Mouse (Mus musculus) heart, adult 18-20 months (tissue): Measurements from ENCODE around the gene Rfwd3. TPM values are rescaled to one million over a fixed set of nuclear protein-coding genes. Genes with fewer than 3 reads are reported as not detected.
"Not testable (repeated sequence)": the region's sequence is repeated elsewhere in the genome, so short reads cannot be mapped to it uniquely, and the experiment has no call there.

Experiments
- DNase-seq, 2 experiments: peaks; one replicate each; pipeline ENCODE4 v3.0.0; 2021 to 2022; ENCODE audit warnings: mixed read lengths in 1 of 2
- long read RNA-seq, 2 experiments: library from polyadenylated mRNA; stranded (forward); transcript quantifications; one replicate each; pipeline ENCODE4 v2.0.0; 2021
- total RNA-seq, 2 experiments: library from RNA; stranded (reverse); gene quantifications; 2 replicates each; pipeline ENCODE4 v1.2.3; 2021

Gene Rfwd3
- total RNA-seq = 10 to 100 TPM; 15.4 to 18.0 TPM
- long read RNA-seq, experiment 1, full-length matches to known transcripts = 4 of 4 reads
- long read RNA-seq, experiment 1, partial matches to known transcripts = 0 of 4 reads
- long read RNA-seq, experiment 1, other reads (novel, unspliced or antisense) = 0 of 4 reads
- long read RNA-seq, experiment 2, full-length matches to known transcripts = 2 of 5 reads
- long read RNA-seq, experiment 2, partial matches to known transcripts = 1 of 5 reads
- long read RNA-seq, experiment 2, other reads (novel, unspliced or antisense) = 2 of 5 reads

DNA sequence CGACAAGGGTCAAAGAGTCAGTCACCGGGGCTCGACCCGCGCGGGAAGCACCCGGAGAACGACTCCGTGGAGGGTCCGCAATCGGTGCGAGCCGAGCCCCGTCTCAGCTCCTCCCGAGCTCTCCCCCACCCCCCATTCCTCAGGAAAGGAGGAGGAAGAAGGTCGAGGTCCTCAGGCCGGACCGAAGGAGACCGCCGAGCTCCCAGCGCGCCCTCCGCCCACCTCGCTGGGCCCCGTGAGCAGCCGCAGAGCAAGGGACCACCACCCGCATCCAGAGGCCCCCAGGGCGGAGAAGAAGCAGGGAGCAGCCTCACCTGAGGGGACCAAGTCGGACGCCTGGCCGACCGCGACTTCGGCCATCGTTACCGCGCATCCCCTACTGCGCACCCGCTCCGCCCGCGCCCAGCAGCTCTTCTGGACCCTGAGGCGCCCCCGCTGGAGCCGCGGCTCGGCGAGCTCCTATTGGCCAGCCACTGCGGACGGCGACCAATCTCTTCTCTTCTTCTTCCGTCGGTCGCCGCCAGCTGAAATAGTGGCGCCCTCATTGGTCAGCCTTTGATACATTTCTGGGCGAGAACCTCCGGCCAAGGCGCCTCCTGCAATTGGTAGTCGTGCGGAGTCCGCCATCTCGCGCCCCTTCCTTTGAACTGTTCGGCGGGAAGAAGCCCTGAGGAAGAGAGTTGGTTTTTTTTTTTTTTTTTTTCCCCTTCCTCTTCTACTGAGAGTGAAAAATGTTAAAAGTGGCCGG, at the start of gene Rfwd3:
TSS of gene Rfwd3 (minus strand) at position 402 of the 748 bp plus-strand sequence.
- DNase-seq = peak; percentile 95 to 99

DNA sequence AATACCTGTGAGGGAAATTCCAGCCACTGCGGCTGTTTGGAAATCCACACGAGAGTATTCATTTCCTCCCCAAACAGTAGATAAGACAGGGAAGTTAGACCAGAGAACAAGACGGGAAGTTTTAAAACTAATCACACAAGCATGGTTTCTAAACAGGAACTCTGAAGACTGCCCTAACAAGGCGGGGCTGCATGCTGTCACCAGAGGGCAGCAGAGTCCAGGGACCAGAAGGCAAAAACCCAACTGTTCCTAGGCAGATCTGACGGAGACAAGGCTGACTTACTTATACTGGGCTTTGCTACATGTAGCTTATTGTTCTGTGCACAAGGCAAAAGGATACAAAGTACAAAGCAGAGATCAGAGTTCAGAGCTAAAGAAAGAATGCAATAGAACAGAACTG, 43.2 kb upstream of the Rfwd3 start:
- peak; percentile 82 to 90 for DNase-seq

- no peak for DNase-seq
These were observed 40.2 kb upstream of the Rfwd3 start for GRCm38 (mm10) chr8:111340186-111340585.

- peak in 1 of 2 experiments; percentile 38 for DNase-seq
These were observed 38.6 kb upstream of the Rfwd3 start for GRCm38 (mm10) chr8:111338370-111339208.

DNA sequence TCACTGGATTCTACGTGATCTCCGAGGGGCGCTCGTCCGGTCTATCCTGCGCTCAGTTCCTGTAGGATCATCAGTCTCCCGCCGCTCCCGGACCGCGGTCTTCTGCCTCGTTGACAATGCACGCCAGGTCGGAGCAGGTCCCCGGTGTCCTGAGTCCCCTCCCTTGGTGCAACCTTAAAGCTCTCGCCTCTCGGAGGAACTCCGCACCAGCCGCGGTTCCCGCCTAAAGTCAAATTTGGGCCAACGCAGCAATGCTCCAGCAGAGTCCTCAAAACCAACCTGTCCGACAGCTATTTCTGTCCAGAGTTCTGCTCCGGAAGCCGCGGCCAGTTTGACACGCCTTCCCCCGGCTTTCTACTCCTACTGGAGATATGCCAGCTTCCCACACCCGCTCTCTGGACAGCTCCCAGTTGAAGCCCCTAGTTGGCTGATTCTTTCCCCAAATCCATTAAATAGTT, 37.9 kb upstream of the Rfwd3 start, which contains the start of gene Mlkl:
TSS of gene Mlkl (minus strand) at position 288 of the 458 bp plus-strand sequence.
- DNase-seq = peak; percentile 73 to 76

- DNase-seq = peak in 1 of 2 experiments; percentile 66
These were observed 37.4 kb upstream of the Rfwd3 start for GRCm38 (mm10) chr8:111337311-111337889.

GRCm38 (mm10) chr8:111336692-111337091, 36.7 kb upstream of the Rfwd3 start:
- no peak for DNase-seq

DNA sequence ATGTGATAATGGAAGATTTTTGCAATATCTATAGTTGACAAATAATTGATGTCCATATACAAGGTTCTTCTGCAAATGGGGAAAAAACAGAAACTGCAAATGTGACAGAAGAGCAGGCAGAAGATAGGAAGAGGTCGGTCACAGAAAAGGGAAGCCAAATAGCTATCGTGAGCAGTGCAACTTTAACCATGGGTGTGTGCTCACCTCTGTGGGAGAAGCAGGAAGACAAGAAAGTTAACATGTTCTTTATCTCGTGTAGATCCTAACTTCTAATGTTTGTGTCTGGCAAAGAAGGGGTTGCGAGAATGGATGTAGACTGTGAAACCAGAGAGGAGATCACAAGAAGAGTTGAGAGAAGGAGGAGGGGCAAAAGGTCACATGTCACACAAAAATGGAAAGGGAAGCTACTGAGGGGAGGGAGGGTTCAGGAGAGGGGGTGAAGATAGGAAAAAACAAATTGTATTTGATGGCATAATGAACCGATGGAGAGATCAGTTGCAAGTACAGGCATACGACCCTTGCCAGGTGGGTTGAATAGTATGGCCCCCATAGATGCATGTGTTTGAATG, 25.3 kb upstream of the Rfwd3 start:
- DNase-seq = no peak

DNA sequence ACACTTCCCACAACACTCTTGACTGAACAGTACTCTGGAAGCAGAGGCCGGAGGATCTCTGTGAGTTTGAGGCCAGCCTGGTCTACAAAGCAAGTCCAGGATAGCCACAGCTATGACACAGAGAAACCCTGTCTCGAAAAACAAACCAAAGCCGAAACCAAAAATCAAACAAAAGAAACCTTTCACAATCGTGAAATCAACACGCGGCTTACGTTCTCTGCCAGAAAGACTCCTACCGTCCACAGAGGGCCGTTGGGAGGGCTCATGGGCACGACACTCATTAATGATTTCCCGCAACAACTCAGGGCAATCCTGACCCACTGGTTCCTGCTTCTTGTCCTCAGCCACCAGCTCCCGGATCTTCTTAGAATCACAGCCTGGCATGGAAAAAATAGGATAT, 14.7 kb upstream of the Rfwd3 start:
- no peak for DNase-seq

GRCm38 (mm10) chr8:111313961-111314360, 13.9 kb upstream of the Rfwd3 start:
- not testable (repeated sequence) for DNase-seq

DNA sequence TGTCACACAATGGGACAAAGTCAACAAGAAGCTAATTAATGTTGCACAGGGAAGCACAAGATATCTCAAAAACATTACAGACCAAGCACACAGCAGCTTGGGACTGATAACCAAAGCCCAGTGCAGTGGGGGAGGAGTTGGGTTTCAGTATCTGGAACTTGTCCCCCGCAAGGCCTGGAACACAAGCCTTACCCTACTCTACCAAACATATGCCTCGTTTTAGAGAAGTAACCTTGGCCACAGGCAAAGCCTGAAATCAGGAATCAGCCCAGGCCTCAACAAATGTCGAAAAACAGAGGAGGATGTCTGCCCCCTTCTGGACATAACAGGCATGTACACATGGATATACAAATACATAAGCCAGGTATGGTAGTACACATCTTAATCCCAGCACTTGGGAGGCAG, 12.7 kb upstream of the Rfwd3 start:
- DNase-seq = no peak

- not testable (repeated sequence) for DNase-seq
These were observed 10.0 kb upstream of the Rfwd3 start for GRCm38 (mm10) chr8:111310006-111310405.

DNA sequence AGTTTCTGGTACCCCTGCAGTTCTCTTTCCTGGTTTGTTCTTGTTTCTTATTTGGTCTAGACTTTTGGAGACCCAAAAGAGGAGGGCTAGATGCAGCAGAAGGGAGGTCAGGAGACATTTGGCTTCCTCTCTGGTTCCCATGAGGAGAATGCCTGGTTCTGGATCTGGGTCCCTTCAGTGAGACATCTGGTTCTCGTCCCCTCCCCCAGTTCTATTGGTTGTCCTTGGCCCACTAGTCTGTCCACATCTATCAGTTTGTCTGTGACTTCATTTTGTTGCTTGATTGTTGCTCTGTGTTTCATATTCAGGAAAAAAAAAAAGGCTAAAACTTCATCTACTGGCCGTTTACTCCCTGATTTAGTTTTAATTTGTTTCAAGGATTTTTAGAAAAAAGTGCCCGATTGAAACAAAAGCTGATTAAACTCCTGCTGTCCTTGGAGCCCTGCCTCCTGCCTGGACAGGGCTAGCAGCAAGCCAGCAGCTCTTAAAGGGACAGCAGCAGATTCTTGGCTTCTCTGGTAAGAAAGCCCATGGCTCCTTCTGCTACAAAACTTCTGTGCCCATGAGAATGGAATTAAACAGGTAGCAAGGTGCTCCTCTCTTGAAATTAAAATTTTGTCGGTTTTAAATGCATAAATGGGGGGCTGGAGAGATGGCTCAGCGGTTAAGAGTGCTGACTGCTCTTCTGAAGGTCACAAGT, 5.2 kb upstream of the Rfwd3 start:
- peak in 1 of 2 experiments; percentile 31 for DNase-seq

GRCm38 (mm10) chr8:111304359-111304758, 4.3 kb upstream of the Rfwd3 start:
- no peak for DNase-seq

DNA sequence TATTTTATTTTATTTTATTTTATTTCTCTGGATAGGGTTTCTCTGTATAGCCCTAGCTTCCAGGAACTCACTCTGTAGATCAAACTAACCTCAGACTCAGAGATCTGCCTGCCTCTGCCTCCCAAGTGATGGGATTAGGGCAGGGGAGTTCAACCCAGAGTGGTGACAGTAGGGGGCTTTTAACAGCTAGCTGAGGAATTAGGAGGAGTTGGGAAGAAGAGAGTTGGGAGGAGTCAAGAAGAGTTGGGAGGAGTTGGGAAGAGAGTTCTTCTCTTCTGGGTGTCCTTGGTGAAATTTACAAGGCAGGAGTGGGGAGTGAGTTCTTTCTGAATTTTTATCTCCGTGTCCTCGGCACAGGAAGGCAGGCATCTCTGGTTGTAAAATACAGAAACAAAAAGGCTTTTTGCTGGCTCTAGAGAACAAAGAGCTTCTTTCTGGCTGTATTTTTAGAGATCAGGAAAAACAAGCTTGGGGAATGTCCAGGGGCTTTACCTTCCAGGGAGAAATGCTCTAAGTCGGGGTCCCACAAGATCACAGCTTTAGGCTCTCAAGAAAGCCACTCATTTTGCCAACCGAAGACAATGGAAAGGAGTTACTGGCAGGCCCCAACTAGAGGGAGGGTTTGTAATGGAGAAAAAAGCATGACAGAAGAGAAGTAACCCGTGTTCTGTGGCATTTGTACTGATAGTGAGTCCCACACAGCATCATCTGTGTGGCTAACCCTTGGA, 3.2 kb upstream of the Rfwd3 start:
- DNase-seq = not testable (repeated sequence)

GRCm38 (mm10) chr8:111300597-111301546, 850 bp upstream of the Rfwd3 start:
- peak in 1 of 2 experiments; percentile 25 for DNase-seq

- DNase-seq = peak; percentile 54 to 81
These were observed 630 bp downstream of the Rfwd3 start for GRCm38 (mm10) chr8:111299363-111299820.

DNA sequence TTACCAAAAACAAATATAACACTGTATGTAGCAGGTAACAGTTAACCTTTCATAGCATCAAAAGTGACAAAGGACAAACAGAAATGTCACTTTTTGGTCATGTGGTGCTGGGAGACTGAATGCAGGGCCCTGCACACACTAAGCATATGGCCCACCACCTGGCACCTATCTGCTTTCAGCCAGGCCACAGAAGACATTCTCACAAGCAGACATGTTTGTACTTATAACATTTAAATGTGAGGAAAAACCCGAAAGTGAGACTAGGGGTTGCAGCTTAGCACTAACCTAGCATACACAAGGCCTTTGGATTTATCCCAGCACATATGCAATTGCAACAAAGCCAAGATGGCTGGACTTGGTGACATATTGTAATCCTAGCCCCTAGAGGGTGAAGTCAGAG, 2.0 kb downstream of the Rfwd3 start:
- DNase-seq = no peak

DNA sequence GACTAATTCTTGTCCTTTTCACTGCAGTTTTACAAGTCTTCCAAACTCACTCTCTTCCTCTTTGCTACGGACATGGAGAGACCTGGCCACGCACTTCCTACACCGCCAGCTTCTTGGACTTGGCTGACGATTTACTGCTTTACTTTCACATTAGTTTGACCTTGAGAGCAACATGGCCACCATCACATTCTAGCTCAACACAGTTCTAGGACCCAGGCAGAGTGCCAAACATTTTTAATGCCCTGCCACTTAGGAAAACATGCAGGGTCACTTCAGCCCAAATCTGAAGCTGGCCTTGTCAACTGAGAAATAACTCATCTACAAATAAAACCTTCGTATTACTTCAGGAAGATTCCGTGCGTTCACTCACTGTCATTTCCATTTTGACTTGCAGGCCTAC, 8.3 kb downstream of the Rfwd3 start:
- DNase-seq = peak; percentile 50 to 54
